8 mouse cellular contexts compared by ENCODE assay signal in the genomic region with DNA sequence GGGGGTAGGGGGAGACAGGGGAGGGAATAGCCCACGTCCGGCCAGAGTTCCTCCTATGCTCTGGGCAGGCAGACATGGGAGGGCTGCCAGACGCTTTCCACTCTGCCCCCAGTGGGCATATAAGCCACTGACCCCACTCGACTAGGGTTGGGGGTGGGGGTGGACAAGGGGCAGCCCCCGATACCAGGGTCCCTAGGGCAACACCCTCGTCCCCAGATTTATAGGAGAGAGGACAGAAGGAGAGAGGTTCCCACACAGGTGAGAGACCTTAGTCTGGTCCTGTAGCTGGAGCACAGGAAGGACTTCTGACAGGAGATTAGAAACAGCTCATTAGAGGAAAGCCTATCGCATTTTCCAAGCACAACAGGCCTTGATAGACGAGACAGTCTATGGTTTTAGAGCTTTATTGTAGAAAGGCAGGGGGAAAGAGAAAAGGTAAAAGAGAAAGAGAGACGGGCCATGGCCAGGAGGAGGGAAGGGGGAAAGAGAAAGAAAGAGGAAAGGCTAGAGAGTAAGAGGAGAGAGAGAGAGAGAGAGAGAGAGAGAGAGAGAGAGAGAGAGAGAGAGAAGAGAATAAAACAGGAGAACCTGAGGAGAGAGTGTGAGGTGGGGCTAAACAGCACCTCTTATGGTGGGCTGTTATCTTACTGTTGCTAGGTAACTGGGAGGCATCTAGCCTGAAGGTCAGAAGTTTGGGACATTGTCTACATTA. TPM values are rescaled to one million over a fixed set of nuclear protein-coding genes. Genes with fewer than 3 reads are reported as not detected.
A peak's percentile ranks its signal among the peaks of the same experiment; 100 is the strongest.
DNase-seq lines count a peak whose midpoint lies in the region; ATAC-seq and TF ChIP-seq lines count a peak whose summit lies in the region.
"Not testable (repeated sequence)": the region's sequence is repeated elsewhere in the genome, so short reads cannot be mapped to it uniquely, and the experiment has no call there.

No protein-coding gene starts in this region.

- ATAC-seq in heart, embryonic 13.5 days (ENCODE audit: extremely low read depth, insufficient number of reproducible peaks, low FRiP score, low TSS enrichment): not testable (repeated sequence)
- ATAC-seq in intestine, embryonic 16.5 days: peak; percentile 22; the same call in 1 of the 2 replicates
- ATAC-seq in liver, embryonic 11.5 days (replicated peaks; ENCODE audit: low FRiP score): peak; percentile 74
- peak; percentile 72 for ATAC-seq in liver, embryonic 15.5 days (ENCODE audit: insufficient read depth)
- peak; percentile 36 for ATAC-seq in megakaryocyte-erythroid progenitor cell, adult 5-6 weeks (replicated peaks; ENCODE audit: low FRiP score, low TSS enrichment, poor library complexity, severe bottlenecking)

- TF ChIP-seq POLR2A in CH12.LX (IDR thresholded peaks at IDR 0.05; ENCODE audit: low read depth, low read length); bone marrow, adult 2 months (IDR thresholded peaks at IDR 0.05; ENCODE audit: borderline replicate concordance, control insufficient read depth, low read depth, low read length): not testable (repeated sequence)

- DNase-seq in CH12.LX (ENCODE audit: extremely low read depth); liver, embryonic 11.5 days (ENCODE audit: low spot score): not testable (repeated sequence)
- peak; percentile 73 for DNase-seq in heart, adult 11 months

- WGBS in bone marrow, adult 2 months: 37% methylated on average over 9 of the region's 9 CpGs
- 47% methylated on average over 9 of the region's 9 CpGs for WGBS in heart, embryonic 13.5 days
- WGBS in intestine, embryonic 16.5 days: 35% methylated on average over 9 of the region's 9 CpGs
- WGBS in liver, embryonic 11.5 days: 39% methylated on average over 9 of the region's 9 CpGs
- 22% methylated on average over 9 of the region's 9 CpGs for WGBS in liver, embryonic 15.5 days (ENCODE audit: insufficient replicate concordance)

- not testable (repeated sequence) for TF ChIP-seq RAD21 in CH12.LX (IDR thresholded peaks at IDR 0.05; ENCODE audit: low read depth, low read length)

- H3K27me3 ChIP-seq in CH12.LX (replicated peaks); heart, embryonic 13.5 days (replicated peaks); intestine, embryonic 16.5 days (replicated peaks; ENCODE audit: control insufficient read depth, insufficient read depth, low read length); liver, embryonic 11.5 days (replicated peaks; ENCODE audit: control insufficient read depth, insufficient read depth, low read length); liver, embryonic 15.5 days: not testable (repeated sequence)

- H3K4me3 ChIP-seq in CH12.LX (replicated peaks in 1 of 3; ENCODE audit: low read depth in 2 of 3, low read length in 2 of 3, poor library complexity in 1 of 3); bone marrow, adult 2 months (replicated peaks; ENCODE audit: control insufficient read depth, low read depth, low read length); heart, embryonic 13.5 days; intestine, embryonic 16.5 days (ENCODE audit: low read length); liver, embryonic 11.5 days (ENCODE audit: low read depth, low read length): not testable (repeated sequence)
- peak overlapping the region; percentile 5 for H3K4me3 ChIP-seq in liver, embryonic 15.5 days (replicated peaks)

- not testable (repeated sequence) for TF ChIP-seq EP300 in CH12.LX (IDR thresholded peaks at IDR 0.05; ENCODE audit: low read length)

- dilution Hi-C loops in CH12.LX (cut with MboI; ENCODE audit: extremely low pct_ligation_motif_present, extremely low pct_unique_long_range_greater_than_20kb, low sequenced_read_pairs): not testable (repeated sequence)

- peak overlapping the region; percentile 5; the same call in 1 of the 2 replicates for H3K4me2 ChIP-seq in CH12.LX (ENCODE audit: insufficient read depth, low read depth, poor library complexity, severe bottlenecking)
- H3K4me2 ChIP-seq in heart, embryonic 13.5 days: peak overlapping the region; percentile 13; the same call in 1 of the 2 replicates
- H3K4me2 ChIP-seq in intestine, embryonic 16.5 days (ENCODE audit: low read depth, low read length): not testable (repeated sequence)
- peak overlapping the region; percentile 49 for H3K4me2 ChIP-seq in liver, embryonic 11.5 days
- peak overlapping the region; percentile 67 for H3K4me2 ChIP-seq in liver, embryonic 15.5 days

- H3K27ac ChIP-seq in CH12.LX (ENCODE audit: insufficient read depth, low read depth); heart, embryonic 13.5 days (replicated peaks); intestine, embryonic 16.5 days (ENCODE audit: low read length): not testable (repeated sequence)
- H3K27ac ChIP-seq in bone marrow, adult 2 months (ENCODE audit: control insufficient read depth, insufficient read depth, low read depth, low read length, poor library complexity): peak overlapping the region; percentile 79
- H3K27ac ChIP-seq in liver, embryonic 11.5 days (ENCODE audit: low read depth, low read length): peak overlapping the region; percentile 86
- peak overlapping the region; percentile 93 for H3K27ac ChIP-seq in liver, embryonic 15.5 days (replicated peaks)

- not testable (repeated sequence) for TF ChIP-seq CTCF in CH12.LX (conservative IDR thresholded peaks at IDR 0.05 in 1 of 2, IDR thresholded peaks at IDR 0.05 in 1 of 2; ENCODE audit: low read depth in 2 of 2, low read length in 2 of 2); bone marrow, adult 2 months (IDR thresholded peaks at IDR 0.05; ENCODE audit: control insufficient read depth, insufficient read depth, low read length)

- H3K9ac ChIP-seq in CH12.LX (ENCODE audit: insufficient read depth, low read depth); heart, embryonic 13.5 days; intestine, embryonic 16.5 days (ENCODE audit: low read depth, low read length): not testable (repeated sequence)
- H3K9ac ChIP-seq in liver, embryonic 11.5 days (ENCODE audit: low read depth, low read length): peak overlapping the region; percentile 58; the same call in 1 of the 2 replicates
- peak overlapping the region; percentile 45; the same call in 1 of the 2 replicates for H3K9ac ChIP-seq in liver, embryonic 15.5 days

- H3K9me3 ChIP-seq in CH12.LX (replicated peaks; ENCODE audit: low read length); heart, embryonic 13.5 days; intestine, embryonic 16.5 days (ENCODE audit: control insufficient read depth, low read length); liver, embryonic 11.5 days (ENCODE audit: control insufficient read depth, low read length); liver, embryonic 15.5 days (replicated peaks): not testable (repeated sequence)

- H3K79me2 ChIP-seq in CH12.LX (replicated peaks; ENCODE audit: control insufficient read depth, extremely low read depth, insufficient read depth, poor library complexity, severe bottlenecking): not testable (repeated sequence)

- H3K36me3 ChIP-seq in CH12.LX (replicated peaks in 1 of 2; ENCODE audit: control insufficient read depth in 1 of 2, insufficient read depth in 1 of 2, low read length in 1 of 2); heart, embryonic 13.5 days; intestine, embryonic 16.5 days (ENCODE audit: control insufficient read depth, insufficient read depth, low read length); liver, embryonic 11.5 days (ENCODE audit: control insufficient read depth, insufficient read depth, low read length); liver, embryonic 15.5 days (replicated peaks): not testable (repeated sequence)

- H3K4me1 ChIP-seq in CH12.LX (ENCODE audit: control insufficient read depth in 1 of 2, insufficient read depth in 2 of 2); bone marrow, adult 2 months (ENCODE audit: control insufficient read depth, insufficient read depth, low read length); intestine, embryonic 16.5 days (ENCODE audit: control insufficient read depth, insufficient read depth, low read length); liver, embryonic 11.5 days (replicated peaks; ENCODE audit: control insufficient read depth, insufficient read depth, low read length): not testable (repeated sequence)
- peaks cover 15% of the 10 kb centered on the region for H3K4me1 ChIP-seq in heart, embryonic 13.5 days
- H3K4me1 ChIP-seq in liver, embryonic 15.5 days (replicated peaks): peaks cover 51% of the 10 kb centered on the region

- in situ Hi-C loops in CH12.LX (cut with MboI; ENCODE audit: low pct_ligation_motif_present, low pct_unique_long_range_greater_than_20kb, low sequenced_read_pairs): not testable (repeated sequence)

RNA-seq across cellular contexts. Expression of a gene that starts 7.4 kb away (rescaled TPM):
- total RNA-seq in CH12.LX (2012; rRNA removed) (9.8 and 10.1 TPM in 2 replicates), CH12.LX (2014; rRNA removed) (12.0 and 13.4 TPM in 2 replicates)
- 13.9 TPM in 2 replicates for polyA plus RNA-seq in CH12.LX (2012; ENCODE audit: insufficient read length, low read depth)
- polyA plus RNA-seq in bone marrow, adult 2 months (2011; ENCODE audit: insufficient read depth, insufficient read length, low replicate concordance, missing spikeins): 8.2 and 9.5 TPM in 2 replicates
- 14.3 and 15.9 TPM in 2 replicates for polyA plus RNA-seq in heart, embryonic 13.5 days (2015; fragmentation: Nextera tagmentation; extraction: Ambion mirVana)
- 16.2 and 19.6 TPM in 2 replicates for polyA plus RNA-seq in intestine, embryonic 16.5 days (2015; fragmentation: Nextera tagmentation; extraction: Ambion mirVana)
- polyA plus RNA-seq in liver, embryonic 11.5 days (2014; fragmentation: Nextera tagmentation; extraction: Ambion mirVana): 35.6 and 39.6 TPM in 2 replicates
- polyA plus RNA-seq in liver, embryonic 15.5 days (2015; fragmentation: Nextera tagmentation; extraction: Ambion mirVana): 16.7 and 17.4 TPM in 2 replicates
- 38.6 and 42.1 TPM in 2 replicates for total RNA-seq in megakaryocyte-erythroid progenitor cell, adult 5-6 weeks (2014; fragmentation: Nextera tagmentation)
- 52.1 and 60.7 TPM in 2 replicates for total RNA-seq in megakaryocyte-erythroid progenitor cell, adult 5-6 weeks (2017)
